In the genomic region with DNA sequence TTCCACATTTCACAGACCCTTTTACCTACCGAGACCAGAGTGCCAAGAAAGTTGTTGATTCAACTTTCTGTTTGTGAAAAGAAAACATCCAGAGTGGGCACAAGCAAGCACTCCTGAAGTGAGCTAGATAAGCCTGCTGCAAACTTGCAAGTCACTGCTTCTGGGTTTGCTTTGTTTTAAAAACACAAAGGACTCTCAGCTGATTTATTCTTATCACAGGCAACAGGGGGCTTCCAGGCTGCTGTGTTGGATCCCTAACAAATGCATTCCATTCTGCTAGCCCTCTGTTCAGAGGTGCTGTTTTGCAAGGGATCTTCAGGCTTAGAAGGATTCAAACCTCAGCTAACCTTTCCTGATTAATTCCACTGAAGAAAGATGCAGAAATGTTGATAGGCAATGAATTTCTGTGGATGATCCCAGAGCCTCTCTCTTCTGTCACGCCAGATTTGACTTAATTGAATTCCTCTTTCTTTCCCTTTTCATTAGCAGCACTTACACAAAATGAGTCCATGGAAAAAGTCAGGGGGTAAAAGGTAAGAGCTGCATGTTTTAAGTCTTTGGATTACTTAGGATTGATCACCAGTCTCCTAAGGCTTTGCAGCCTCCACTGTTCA, we compare ENCODE assay signal across 13 mouse cellular contexts.
DNase-seq lines count a peak whose midpoint lies in the region; ATAC-seq and TF ChIP-seq lines count a peak whose summit lies in the region.
"Had no signal": no experiment of that assay in that cellular context is flagged by ENCODE, and none has a peak within 500 bp of the region (broad histone marks: within the 10 kb centered on the region; RNA-seq: fewer than 3 reads in every experiment).

No protein-coding gene starts in this region.

- H3K9me3 ChIP-seq in heart, embryonic 13.5 days: no peaks in the 10 kb centered on the region
- H3K9me3 ChIP-seq in hindbrain, embryonic 14.5 days (ENCODE audit: control insufficient read depth, low read length): no peaks in the 10 kb centered on the region
- H3K9me3 ChIP-seq in midbrain, embryonic 16.5 days (replicated peaks; ENCODE audit: control insufficient read depth, low read length, poor library complexity, severe bottlenecking): no peaks in the 10 kb centered on the region
- H3K9me3 ChIP-seq in kidney, embryonic 15.5 days (replicated peaks): no peaks in the 10 kb centered on the region
- H3K9me3 ChIP-seq: limb, embryonic 10.5 days had no signal

- 0 out of 2 replicates have a peak overlapping the region, but pooled peaks have one; percentile 28 for H3K9ac ChIP-seq in heart, embryonic 13.5 days
- no peak overlapping the region for H3K9ac ChIP-seq in hindbrain, embryonic 14.5 days
- H3K9ac ChIP-seq in midbrain, embryonic 16.5 days (ENCODE audit: low read depth, low read length): no peak overlapping the region
- H3K9ac ChIP-seq in kidney, embryonic 15.5 days: no peak overlapping the region

- DNase-seq in heart, adult 8-10 months (ENCODE audit: low spot score): no peak
- peak; percentile 42 for DNase-seq in adipocyte (ENCODE audit: low spot score)
- no peak for DNase-seq in hindbrain, embryonic 14.5 days (ENCODE audit: low spot score)
- DNase-seq in left cerebral cortex, adult 2 months (ENCODE audit: extremely low spot score in 1 of 2, low spot score in 2 of 2): no peak
- DNase-seq in lung, postnatal 14 days: no peak
- DNase-seq: adrenal gland, postnatal 14 days; cerebellum, postnatal 36 days; thymus, postnatal 14 days had no signal

- intact Hi-C loops in left cerebral cortex, adult 2 months (cut with DNase I): no loop called here

- no peak for TF ChIP-seq CTCF in left cerebral cortex, adult 2 months (IDR thresholded peaks at IDR 0.05)

- H3K4me1 ChIP-seq in heart, embryonic 13.5 days: peaks cover 27% of the 10 kb centered on the region
- H3K4me1 ChIP-seq in hindbrain, embryonic 14.5 days (replicated peaks; ENCODE audit: control insufficient read depth, insufficient read depth, low read length): no peaks in the 10 kb centered on the region
- H3K4me1 ChIP-seq in midbrain, embryonic 16.5 days (ENCODE audit: control insufficient read depth, insufficient read depth, low read length): peaks cover 9% of the 10 kb centered on the region; the same call in 1 of the 2 replicates
- no peaks in the 10 kb centered on the region for H3K4me1 ChIP-seq in kidney, embryonic 15.5 days

- 0 out of 2 replicates have a peak overlapping the region, but pooled peaks have one; percentile 11 for H3K4me3 ChIP-seq in heart, embryonic 13.5 days
- no peak overlapping the region for H3K4me3 ChIP-seq in hindbrain, embryonic 14.5 days (replicated peaks; ENCODE audit: low read length)
- no peak overlapping the region for H3K4me3 ChIP-seq in midbrain, embryonic 16.5 days (ENCODE audit: low read depth, low read length)
- no peak overlapping the region for H3K4me3 ChIP-seq in left cerebral cortex, adult 2 months
- H3K4me3 ChIP-seq in kidney, embryonic 15.5 days (replicated peaks): no peak overlapping the region
- H3K4me3 ChIP-seq: limb, embryonic 10.5 days had no signal

- H3K4me2 ChIP-seq in heart, embryonic 13.5 days: peak overlapping the region; percentile 48
- 0 out of 2 replicates have a peak overlapping the region, but pooled peaks have one; percentile 3 for H3K4me2 ChIP-seq in hindbrain, embryonic 14.5 days (replicated peaks)
- H3K4me2 ChIP-seq in midbrain, embryonic 16.5 days (ENCODE audit: low read length): peak overlapping the region; percentile 13; the same call in 1 of the 2 replicates
- no peak overlapping the region for H3K4me2 ChIP-seq in kidney, embryonic 15.5 days

- no peaks in the 10 kb centered on the region for H3K27me3 ChIP-seq in heart, embryonic 13.5 days (replicated peaks)
- H3K27me3 ChIP-seq in hindbrain, embryonic 14.5 days (ENCODE audit: control insufficient read depth, insufficient read depth, low read length): no peaks in the 10 kb centered on the region
- no peaks in the 10 kb centered on the region for H3K27me3 ChIP-seq in midbrain, embryonic 16.5 days (ENCODE audit: control insufficient read depth, insufficient read depth, low read depth, low read length)
- no peaks in the 10 kb centered on the region for H3K27me3 ChIP-seq in kidney, embryonic 15.5 days
- H3K27me3 ChIP-seq: CH12.LX had no signal

- peak; percentile 80; the same call in 1 of the 2 replicates for ATAC-seq in heart, embryonic 13.5 days (ENCODE audit: extremely low read depth, insufficient number of reproducible peaks, low FRiP score, low TSS enrichment)
- peak; percentile 31; the same call in 1 of the 2 replicates for ATAC-seq in hindbrain, embryonic 14.5 days (ENCODE audit: low FRiP score)
- peak; percentile 76 for ATAC-seq in midbrain, embryonic 16.5 days
- no peak for ATAC-seq in kidney, embryonic 15.5 days (replicated peaks; ENCODE audit: low FRiP score)

- no peaks in the 10 kb centered on the region for H3K36me3 ChIP-seq in heart, embryonic 13.5 days
- H3K36me3 ChIP-seq in hindbrain, embryonic 14.5 days (replicated peaks; ENCODE audit: control insufficient read depth, insufficient read depth): no peaks in the 10 kb centered on the region
- no peaks in the 10 kb centered on the region for H3K36me3 ChIP-seq in midbrain, embryonic 16.5 days (ENCODE audit: control insufficient read depth, insufficient read depth, low read length)
- H3K36me3 ChIP-seq in kidney, embryonic 15.5 days: no peaks in the 10 kb centered on the region
- H3K36me3 ChIP-seq: limb, embryonic 10.5 days had no signal

- WGBS in heart, embryonic 13.5 days: 8% methylated on average over 2 of the region's 2 CpGs
- WGBS in hindbrain, embryonic 14.5 days: 6% methylated on average over 2 of the region's 2 CpGs
- 2% methylated on average over 2 of the region's 2 CpGs for WGBS in midbrain, embryonic 16.5 days
- WGBS in kidney, embryonic 15.5 days: 14% methylated on average over 2 of the region's 2 CpGs

- H3K27ac ChIP-seq in heart, embryonic 13.5 days (replicated peaks): peak overlapping the region; percentile 55
- no peak overlapping the region for H3K27ac ChIP-seq in hindbrain, embryonic 14.5 days
- H3K27ac ChIP-seq in midbrain, embryonic 16.5 days (ENCODE audit: low read length): no peak overlapping the region
- no peak overlapping the region for H3K27ac ChIP-seq in left cerebral cortex, adult 2 months
- H3K27ac ChIP-seq in kidney, embryonic 15.5 days: no peak overlapping the region
- H3K27ac ChIP-seq: limb, embryonic 10.5 days had no signal
